Mouse (Mus musculus) c-Kit-positive CD71-positive TER-119-positive erythroid progenitor cells, embryonic 14.5 days (primary cell): ENCODE data around the gene Aff1.

Source experiments
- DNase-seq: peaks from one replicate; pipeline ENCODE4 v3.0.0-alpha.2; 2013; ENCODE audit warnings: low spot score

Aff1 gene

GRCm38 (mm10) chr5:103726281-103726938 lies 34.2 kb downstream of the Aff1 start:
- no peak for DNase-seq

- DNase-seq, result no peak
Measured at GRCm38 (mm10) chr5:103727777-103728395, 35.7 kb downstream of the Aff1 start.

- no peak for DNase-seq
Measured at GRCm38 (mm10) chr5:103729225-103729624, 37.1 kb downstream of the Aff1 start.

GRCm38 (mm10) chr5:103730142-103730541 lies 38.0 kb downstream of the Aff1 start:
- DNase-seq, result no peak

GRCm38 (mm10) chr5:103730727-103731126 lies 38.6 kb downstream of the Aff1 start:
- no peak for DNase-seq

GRCm38 (mm10) chr5:103732581-103732980 lies 40.4 kb downstream of the Aff1 start:
- no peak for DNase-seq

- DNase-seq, result no peak
Measured at GRCm38 (mm10) chr5:103735411-103736112, 43.4 kb downstream of the Aff1 start.

- DNase-seq, result no peak
Measured at GRCm38 (mm10) chr5:103736553-103737207, 44.5 kb downstream of the Aff1 start.

GRCm38 (mm10) chr5:103737208-103738066 lies 45.3 kb downstream of the Aff1 start:
- peak; percentile 97 for DNase-seq

- no peak for DNase-seq
Measured at GRCm38 (mm10) chr5:103738509-103738908, 46.3 kb downstream of the Aff1 start.

- DNase-seq, result no peak
Measured at GRCm38 (mm10) chr5:103739163-103739562, 47.0 kb downstream of the Aff1 start.

- DNase-seq, result no peak
Measured at GRCm38 (mm10) chr5:103740093-103740902, 48.1 kb downstream of the Aff1 start.

- DNase-seq, result no peak
Measured at GRCm38 (mm10) chr5:103740903-103741246, 48.7 kb downstream of the Aff1 start.

- no peak for DNase-seq
Measured at GRCm38 (mm10) chr5:103741443-103741842, 49.3 kb downstream of the Aff1 start.

- DNase-seq, result peak; percentile 81
Measured at GRCm38 (mm10) chr5:103741992-103742391, 49.8 kb downstream of the Aff1 start.

- no peak for DNase-seq
Measured at GRCm38 (mm10) chr5:103744531-103744930, 52.4 kb downstream of the Aff1 start.

- no peak for DNase-seq
Measured at GRCm38 (mm10) chr5:103745635-103746034, 53.5 kb downstream of the Aff1 start.

GRCm38 (mm10) chr5:103746561-103747085 lies 54.4 kb downstream of the Aff1 start:
- no peak for DNase-seq

- no peak for DNase-seq
Measured at GRCm38 (mm10) chr5:103747098-103747497, 54.9 kb downstream of the Aff1 start.

GRCm38 (mm10) chr5:103748343-103748742 lies 56.2 kb downstream of the Aff1 start:
- DNase-seq, result no peak
